Mouse (Mus musculus) lung, postnatal 10 days (tissue): ENCODE results near the gene Syngr3.
"Not testable (repeated sequence)": the region's sequence is repeated elsewhere in the genome, so short reads cannot be mapped to it uniquely, and the experiment has no call there.

Experiments used
- DNase-seq: peaks from one replicate; pipeline ENCODE4 v3.0.0; 2021

Syngr3 gene

DNA sequence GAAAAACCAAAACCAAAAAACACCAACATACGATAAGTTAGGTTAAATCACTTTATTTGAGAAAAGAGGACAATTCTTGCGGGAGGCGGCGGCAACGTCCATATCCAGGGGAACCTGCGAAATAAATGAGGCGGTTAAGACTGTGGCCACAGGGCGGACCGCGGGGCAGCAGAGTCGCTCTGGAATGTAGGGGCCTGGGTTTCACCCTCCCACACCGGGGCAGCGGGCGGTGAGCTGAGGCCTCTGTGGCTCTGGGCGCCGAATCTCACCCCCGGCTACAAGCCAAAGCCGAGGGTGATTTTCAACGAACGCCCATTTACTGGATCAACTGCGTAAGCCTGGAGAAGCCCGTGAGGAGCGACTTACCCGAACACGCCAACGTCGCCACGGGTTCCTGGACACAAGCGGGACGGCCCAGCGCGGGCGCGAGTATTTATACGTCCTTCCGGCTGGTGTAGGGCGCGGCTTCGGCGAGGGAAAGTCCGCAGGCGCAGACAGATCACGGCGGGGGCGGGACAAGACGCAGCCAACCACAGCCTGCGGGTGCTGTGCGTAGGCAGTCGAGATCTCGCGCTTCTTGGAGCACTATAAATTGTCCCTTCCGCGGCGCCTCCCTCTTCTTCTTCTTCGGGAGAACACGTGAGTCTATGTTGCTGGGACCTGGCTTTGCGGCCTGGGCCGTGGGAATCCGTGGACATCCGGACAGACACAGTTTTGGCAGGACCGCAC lies 29.9 kb upstream of the Syngr3 start:
- peak; percentile 99 for DNase-seq

DNA sequence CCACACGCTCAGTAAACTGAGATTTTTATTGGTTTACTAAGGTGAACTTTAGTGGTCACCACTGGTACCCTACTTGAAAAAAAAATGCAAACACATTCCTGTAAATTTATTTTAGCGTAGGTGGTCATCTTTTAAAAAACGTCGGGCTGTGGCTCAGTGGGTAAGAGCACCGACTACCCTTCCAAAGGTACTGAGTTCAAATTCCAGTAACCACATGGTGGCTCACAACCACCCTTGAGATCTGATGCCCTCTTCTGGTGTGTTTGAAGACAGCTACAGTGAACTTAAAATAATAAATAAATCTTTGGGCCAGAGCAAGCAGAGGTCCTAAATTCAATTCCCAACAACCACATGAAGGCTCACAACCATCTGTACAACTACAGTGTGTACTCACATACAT lies 29.2 kb upstream of the Syngr3 start:
- not testable (repeated sequence) for DNase-seq

DNA sequence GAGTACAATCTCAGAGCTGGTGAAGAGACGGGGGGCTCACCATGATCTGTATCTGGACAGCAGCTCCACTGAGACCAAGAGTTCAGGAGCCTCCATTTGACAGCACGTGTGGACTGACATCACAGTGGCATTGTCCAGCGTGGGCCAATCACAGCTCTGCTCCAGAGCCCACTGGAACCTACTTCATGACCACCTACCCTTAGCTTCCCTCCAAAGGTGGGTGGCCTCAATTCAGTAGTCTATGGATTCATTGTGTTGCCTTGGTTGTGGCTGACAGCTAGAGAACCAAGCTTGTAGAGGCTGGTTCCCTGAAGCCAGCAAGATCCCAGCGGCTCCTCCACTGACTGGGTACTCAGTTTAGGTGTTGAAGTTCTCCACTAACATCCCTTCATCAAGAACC lies 28.2 kb upstream of the Syngr3 start, which contains the start of the genes Rnf151 and Rps2:
TSS of gene Rnf151 (minus strand) at position 121 of the 400 bp plus-strand sequence.
TSS of gene Rps2 (plus strand) at position 174 of the 400 bp plus-strand sequence.
- no peak for DNase-seq

DNA sequence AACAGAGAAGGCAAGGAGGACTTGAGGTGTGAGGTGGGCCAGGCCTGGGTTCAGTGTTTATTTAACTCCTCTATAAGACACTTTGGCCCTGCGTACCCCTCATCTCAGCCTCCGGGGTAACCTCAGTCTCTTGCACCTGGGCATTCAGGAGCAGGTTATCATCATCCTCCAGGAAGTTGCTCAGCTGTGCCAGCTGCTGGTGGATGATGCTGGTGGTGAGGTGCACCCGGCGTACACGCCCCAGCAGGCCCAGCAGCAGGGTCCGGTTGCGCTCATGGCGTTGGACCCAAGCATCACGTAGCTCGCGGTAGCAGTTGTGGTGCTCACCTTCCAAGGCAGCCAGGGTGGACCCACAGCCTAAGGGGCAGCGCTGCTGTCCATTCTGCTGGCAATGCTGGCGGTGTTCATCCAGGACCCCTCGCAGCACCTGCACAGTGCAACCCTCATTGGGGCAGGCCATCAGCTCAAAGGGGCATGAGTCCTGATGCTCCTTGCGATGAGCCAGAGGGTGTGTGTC lies 26.5 kb upstream of the Syngr3 start:
- no peak for DNase-seq

DNA sequence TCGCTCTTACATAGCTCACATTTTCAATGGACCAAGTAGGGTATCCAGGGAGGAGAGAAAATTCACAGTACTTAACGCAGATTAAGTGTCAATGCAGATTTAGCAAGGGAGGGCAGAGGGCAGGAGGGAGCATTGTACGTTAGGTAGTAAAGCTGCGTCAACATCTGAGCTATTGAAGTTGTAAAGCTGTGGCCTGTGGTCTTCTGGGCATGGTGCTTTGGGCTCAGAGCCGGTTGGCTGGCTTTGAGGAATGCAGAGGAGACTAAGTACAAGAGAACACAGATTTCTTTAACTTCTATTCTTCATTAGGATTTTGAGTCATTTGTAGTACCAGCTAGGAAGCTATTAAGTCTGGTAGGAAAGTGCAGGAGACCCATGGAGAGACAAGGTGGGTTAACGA lies 25.8 kb upstream of the Syngr3 start:
- DNase-seq, result no peak

DNA sequence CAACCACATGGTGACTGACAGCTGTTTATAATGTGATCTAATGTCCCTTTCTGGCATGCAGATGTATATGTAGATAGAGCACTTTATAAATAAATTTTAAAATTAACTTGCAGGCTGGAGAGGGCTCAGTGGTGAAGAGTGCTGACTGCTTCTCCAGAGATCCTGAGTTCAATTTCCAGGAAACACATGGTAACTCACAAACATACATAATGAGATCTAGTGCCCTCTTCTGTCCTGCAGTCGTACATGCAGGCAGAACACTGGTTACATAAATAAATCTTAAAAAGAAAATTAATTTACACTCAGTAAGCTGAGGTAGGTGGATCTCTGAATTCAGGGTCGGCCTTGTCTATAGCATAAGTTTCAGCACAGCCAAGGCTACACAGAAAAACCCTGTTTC lies 18.9 kb upstream of the Syngr3 start:
- DNase-seq, result no peak

DNA sequence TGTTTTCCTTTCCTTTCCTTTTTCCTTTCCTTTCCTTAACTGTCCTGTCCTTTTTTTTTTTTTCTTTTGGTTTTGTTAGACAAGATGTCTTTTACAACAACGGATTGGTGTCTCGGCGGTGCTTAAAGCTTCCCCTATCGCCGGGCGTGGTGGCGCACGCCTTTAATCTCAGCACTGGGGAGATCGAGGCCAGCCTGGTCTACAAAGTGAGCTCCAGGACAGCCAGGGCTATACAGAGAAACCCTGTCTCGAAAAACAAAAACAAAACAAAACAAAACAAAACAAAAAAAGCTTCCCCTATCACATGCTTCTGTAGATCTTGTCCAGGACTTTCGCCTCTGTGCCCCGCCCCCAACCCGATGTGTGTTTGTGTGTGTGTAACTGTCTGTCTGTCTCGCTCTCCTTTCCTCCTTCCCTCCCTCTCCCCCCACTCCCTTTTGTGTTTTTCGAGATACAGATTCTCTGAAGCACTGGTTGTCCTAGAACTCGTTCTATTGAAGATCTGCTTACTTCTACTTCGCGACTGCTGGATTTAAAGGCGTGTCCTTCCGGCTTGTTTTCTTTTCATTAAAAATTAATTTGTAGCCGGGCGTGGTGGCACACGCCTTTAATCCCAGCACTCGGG lies 18.2 kb upstream of the Syngr3 start:
- DNase-seq, result no peak

DNA sequence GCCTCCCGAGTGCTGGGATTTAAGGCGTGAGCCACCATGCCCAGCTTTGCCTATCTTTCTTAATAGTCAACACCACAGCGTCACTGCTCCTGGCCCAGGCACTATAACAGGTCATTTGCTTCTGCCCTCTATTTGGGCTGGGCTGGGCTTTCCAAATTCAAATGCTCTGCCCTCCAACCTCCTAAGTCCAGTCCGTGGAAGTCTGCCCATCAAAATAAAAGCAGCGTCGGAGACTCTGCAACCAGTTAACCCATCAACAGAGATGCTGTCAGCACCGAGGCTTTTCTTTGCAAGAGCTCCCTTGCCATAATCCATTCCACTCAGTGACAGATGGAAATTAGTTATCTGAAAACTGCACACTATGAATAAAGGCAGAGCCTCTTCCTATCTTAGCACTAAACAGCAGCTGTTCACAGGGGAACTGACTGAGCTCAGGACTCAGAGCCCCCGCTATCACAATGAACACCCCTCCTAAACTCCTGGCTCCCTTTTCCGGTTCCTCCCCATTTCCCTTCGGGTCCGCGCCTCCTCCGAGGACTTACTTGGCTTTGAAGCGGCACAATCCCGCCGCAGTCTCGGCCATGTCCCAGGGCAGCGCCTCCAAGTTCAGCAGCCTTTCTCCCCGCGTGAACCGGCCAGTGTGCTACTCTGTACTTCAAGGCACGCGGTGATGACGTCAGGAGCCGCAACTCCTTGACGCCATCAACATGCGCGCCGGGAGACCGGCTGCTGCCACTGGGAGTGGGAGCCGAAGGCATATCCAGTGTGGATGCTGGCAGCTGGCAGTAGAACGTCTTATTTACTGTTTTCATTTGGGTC lies 17.4 kb upstream of the Syngr3 start, which contains the start of gene Tbl3:
TSS of gene Tbl3 (minus strand) at position 679 of the 819 bp plus-strand sequence.
- peak; percentile 96 for DNase-seq

DNA sequence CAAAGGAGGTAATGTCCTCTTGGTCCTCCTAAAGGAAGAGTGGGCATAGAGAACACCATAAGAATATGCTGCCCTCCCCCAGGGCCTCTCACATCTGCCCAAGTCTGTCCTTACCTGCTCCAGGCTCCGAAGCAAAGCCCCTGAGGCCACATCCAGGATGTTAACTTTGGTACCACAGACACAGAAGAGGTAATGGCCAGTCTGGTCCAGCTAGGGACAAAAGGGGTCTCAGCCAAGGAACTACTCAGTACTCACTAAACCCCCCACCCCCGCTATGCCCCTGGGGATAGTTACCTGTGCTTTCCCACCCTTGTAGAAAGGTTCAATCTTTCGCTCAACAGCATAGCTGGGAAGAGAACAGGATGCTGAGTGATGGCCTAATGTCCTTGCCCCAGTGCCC lies 16.1 kb upstream of the Syngr3 start:
- DNase-seq, result no peak

DNA sequence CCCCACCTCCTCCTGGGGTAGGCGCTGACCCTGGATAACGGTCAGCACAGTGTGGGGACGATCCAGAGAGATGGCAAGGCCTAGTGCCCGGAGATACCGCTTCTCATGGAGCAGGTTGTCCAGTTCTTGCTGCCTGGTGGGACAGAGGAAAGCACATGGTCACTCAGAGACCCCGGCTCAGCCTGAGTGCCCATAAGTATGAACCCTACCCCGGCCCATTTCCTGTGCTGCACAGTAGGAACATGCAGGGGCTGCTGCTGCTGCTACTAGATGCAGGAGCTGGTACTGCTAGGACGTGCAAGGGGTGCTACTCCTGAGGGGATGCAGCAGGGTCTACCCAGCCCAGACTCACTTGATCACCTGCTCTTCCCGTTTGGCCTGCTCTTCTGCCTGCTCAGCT lies 11.5 kb upstream of the Syngr3 start:
- DNase-seq, result no peak

DNA sequence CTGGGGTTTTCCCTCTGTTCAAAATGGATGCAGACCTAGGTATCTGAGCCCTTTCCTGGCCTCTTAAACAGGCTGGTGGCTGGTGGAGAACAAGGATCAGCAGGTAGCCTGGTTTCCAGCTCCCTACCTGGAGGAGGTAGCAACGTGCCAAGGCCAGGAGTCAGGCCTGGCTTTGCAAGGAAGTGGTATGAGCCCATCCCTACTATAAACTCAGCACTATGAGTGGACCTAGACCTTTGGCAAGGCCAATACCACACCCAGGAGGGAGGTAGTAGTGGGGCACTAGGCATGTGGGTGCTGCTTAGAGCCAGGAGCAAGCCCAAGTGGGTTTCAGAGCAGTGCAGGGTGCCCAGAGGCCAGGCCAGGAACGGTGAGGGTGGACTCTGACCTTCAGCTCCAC lies 9.7 kb upstream of the Syngr3 start:
- DNase-seq, result no peak

DNA sequence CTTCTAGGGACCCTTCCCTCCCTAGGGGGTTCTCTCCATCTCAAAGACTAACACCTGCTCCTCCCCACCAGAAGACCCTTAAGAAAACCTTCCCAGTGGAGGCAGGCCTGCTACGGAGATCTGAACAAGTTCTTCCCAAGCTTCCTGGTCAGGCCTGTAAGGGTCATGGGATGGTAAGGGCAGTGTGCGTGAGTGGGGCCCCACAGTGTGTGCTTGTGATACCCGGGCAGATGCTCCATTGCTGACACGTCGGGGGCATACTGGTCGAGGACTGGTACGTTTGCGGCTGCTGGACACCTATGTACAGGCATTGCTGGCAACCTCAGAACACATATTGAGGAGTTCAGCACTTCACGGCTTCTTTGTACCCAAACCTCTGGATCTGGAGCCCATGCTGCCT lies 9.0 kb upstream of the Syngr3 start:
- DNase-seq, result no peak

DNA sequence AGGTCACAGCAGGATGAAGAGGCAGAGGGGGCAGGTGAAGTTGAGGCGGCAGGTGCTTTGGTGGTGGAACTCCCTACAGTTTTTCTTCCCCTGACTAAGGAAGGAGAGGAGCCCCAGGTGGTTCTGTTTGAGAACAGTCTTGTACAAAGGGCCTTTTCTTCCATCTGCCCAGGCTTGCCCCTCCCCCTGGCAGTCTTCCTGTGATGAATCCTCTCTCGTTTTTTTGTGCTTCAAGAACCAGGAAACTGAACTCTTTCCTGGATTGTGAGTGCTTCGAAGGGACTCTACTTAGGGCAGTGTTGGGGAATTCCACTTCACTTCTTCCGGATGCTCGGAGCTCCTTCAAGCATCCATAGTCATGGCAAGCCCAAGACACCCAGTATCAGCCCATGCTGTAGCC lies 8.2 kb upstream of the Syngr3 start:
- DNase-seq, result no peak

DNA sequence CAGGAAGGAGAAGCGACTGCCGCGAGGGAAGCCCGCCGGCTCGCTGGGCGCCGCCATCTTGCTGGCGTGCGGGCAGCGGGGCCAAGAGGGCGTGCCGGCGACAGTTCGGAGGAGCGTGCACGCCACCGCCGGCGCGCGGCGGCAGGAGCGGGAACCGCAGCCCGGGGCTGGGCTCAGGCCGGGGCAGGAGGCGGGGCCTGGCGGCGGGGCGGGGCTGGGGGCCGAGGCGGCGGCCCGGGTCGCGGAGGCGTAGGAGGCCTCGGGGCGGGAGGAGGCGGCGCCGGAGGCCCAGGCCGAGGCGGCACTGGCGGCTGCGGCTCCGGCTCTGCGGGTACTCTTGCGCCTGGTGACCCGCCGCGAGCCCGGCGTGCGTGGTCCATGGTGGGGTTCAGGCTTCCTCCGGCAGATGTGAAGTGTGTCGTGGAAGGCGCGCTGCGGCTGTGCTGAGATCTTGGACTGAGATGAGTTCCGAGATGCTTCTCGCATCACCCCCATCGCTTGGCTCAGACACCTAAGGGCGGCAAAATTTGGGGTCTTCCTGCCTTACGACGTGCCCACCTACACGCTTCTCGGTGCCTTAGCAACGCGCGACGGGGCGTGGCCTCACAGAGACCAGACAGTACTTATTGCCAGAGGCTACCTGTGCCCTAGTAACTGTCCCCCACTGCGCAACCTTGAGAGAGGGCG lies 6.4 kb upstream of the Syngr3 start, which contains the start of the genes Gfer and Noxo1:
TSS of gene Gfer (minus strand) at position 146 of the 687 bp plus-strand sequence.
TSS of gene Noxo1 (plus strand) at position 224 of the 687 bp plus-strand sequence.
- peak; percentile 91 for DNase-seq

DNA sequence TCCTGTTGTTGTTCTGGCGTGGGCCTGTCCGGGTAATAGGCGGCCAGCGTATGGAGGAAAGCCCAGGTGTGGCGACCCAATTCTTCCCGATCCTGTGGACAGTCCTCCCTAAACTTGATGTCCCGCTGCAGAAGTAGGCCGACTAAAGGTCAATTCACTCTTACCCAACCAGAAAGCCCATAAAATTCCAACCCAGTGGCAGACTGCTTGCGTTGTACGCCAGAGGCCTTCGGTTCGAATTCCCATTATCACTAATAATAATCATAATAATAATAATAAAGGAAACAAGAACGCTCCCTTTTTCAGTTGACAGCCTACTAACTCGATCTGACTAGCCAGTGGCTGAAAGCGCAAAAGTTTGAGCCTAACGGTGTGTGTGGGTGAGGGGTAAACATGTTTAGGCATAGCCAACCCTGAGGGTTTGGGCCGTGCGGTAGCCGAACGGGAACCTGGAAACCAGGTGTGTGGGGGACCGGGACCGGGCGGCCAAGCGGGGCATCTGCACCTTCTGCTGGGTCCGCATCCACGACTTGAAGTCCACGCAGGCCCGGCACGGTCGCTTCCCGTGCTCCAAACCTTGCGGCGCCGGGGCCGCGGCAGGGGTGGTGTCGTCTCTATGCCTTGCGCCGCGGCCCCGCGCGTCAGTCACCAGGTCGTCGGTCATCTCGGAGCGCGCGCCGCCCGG lies 5.7 kb upstream of the Syngr3 start:
- no peak for DNase-seq

DNA sequence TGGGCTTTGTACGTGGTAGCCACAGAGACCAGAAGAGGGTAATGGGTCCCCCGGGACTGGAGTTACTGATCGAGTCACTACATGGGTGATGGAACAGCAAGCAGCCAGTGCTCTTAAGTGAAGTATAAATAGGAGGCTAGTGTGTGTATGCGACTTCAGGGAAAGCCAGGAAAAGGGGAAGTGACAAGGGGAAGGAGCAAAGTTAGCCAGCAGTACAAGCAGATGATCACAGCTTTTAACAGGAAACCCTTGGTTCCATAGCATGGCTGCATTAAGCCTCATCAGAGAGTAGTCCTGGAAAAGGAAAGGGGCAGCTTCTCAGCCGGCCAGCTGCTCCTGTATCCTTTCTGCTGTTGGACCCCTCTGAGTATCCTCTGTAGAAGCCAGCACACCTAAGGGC lies 2.6 kb upstream of the Syngr3 start:
- DNase-seq, result no peak

DNA sequence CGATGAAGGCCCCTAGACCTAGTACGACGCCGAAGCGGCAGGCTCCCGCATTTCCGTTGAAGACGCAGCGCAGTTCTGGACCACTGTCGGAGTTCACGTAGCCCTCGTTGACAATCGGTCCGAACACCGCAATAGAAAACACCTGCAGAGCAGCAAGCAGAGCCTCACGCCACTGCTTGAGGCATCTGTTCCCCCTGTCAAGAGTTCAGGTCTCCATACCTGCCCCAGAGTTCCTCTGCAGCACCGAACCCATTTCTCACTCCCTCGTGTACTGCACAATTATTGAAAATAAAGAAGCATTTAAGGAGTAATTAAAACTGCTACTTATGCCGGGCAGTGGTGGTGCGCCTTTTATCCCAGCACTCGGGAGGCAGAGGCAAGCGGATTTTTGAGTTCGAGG lies 2.2 kb downstream of the Syngr3 start:
- no peak for DNase-seq

DNA sequence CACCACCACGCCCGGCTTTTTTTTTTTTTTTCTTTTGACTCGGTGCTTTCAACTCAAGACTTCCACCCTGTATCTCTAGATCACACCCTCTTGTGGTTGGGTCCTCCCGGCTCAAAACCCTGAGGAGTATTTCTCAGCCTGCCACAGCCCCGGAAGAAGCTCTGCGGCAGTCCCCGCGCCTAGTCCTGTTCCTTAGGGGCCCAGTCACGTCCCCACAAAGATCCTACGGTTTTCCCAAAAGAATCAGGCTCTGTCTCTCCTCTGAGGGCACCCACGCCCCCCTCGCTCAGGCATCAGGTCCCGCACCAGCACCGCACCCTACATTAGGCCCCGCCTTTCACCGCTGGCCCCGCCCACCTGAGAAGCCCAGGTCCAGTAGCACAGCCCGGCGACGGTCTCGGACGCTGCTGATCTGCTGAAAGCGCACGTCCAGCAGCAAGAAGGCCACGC lies 2.6 kb downstream of the Syngr3 start:
- DNase-seq, result peak; percentile 74

DNA sequence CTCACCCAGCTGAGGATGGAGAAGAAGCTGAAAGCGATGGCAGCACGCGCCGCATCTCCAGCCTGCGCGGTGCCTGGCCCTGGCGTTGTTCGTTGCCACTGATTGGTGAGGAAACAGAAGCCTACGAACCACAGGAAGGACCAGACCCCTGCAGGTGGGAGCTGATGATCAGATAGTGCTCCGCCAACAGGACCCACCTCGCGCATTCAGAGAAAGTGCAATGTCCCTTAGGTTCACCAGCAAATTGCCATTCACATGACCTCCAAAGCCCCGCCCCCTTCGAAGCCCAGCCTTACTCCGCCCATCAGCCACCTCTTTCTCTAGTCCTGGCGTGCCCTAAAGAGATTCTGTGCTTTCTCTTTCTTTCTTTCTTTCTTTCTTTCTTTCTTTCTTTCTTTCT lies 3.2 kb downstream of the Syngr3 start:
- DNase-seq, result peak; percentile 72

DNA sequence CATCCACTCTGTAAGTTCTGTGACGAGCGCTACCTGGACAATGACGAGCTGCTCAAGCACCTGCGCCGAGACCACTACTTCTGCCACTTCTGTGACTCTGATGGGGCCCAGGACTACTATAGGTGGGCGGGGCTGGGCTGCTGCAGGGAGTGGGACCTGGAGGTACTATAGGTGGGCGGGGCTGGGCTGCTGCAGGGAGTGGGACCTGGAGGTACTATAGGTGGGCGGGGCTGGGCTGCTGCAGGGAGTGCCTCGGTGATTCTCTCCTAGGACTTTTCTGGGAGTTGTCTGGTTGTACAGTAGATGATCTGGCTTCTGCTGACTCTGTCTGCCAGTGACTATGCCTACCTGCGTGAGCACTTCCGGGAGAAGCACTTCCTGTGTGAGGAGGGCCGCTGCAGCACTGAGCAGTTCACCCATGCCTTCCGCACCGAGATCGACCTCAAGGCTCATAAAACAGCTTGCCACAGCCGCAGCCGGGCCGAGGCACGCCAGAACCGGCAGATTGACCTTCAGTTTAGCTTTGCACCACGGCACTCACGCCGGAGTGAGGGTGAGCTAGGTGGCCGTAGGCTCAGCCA lies 12.2 kb downstream of the Syngr3 start:
- DNase-seq, result no peak

DNA sequence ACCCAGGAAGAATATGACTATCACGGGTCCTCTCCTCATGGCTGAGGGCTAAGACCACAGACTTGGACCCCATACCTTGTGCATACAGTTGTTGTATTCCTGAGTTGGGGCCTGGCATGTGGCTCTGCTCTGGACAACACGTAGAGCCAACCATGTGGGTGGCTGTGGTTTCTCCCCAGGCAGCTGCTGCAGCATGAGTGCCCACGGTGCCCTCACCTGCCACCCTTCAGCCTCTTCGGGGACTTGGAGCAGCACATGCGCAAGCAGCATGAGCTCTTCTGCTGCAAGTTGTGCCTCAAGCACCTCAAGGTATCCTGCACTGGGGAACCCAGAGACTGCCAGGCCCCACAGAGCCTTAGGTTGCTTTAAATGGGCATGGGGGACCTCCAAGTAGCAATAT lies 12.9 kb downstream of the Syngr3 start:
- DNase-seq, result no peak

DNA sequence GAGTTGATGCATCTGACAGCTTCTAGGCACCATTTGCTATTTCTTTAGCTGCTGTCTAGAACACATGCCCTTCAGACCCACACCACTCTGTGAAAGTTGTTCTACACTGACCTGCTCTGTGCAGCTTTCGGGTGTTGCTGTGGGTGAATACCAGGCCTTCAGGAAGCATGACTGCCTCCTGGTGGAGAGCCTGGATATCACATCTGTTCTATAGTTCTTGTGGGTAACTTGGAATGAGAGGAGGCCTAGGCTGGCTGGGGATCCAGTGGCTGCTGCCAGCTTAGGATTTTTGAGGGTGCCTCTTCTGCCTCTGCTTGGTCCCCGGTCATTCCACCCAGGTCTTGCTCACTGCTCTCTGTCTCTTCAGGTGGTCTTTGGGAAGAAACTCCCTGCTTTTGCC lies 13.6 kb downstream of the Syngr3 start:
- DNase-seq, result peak; percentile 91
